Mouse (Mus musculus) left cerebral cortex, adult 11 months (tissue): ENCODE measurements around the gene Neu1.
"Not testable (repeated sequence)": the region's sequence is repeated elsewhere in the genome, so short reads cannot be mapped to it uniquely, and the experiment has no call there.

Experiments used
- DNase-seq: peaks from one replicate; pipeline ENCODE4 v3.0.0; 2022; ENCODE audit warnings: low spot score

Gene Neu1

GRCm38 (mm10) chr17:34931061-34931734 is at the start of gene Neu1:
Gene Neu1 (plus strand): TSS chr17:34931253.
- peak; percentile 97 for DNase-seq

GRCm38 (mm10) chr17:34881683-34882310 is 49.3 kb upstream of the Neu1 start, which contains the start of gene Gm20547:
Gene Gm20547 (minus strand): TSS chr17:34882042.
- no peak for DNase-seq

GRCm38 (mm10) chr17:34883332-34883731 is 47.7 kb upstream of the Neu1 start:
- no peak for DNase-seq

GRCm38 (mm10) chr17:34884704-34885103 is 46.3 kb upstream of the Neu1 start:
- DNase-seq: no peak

- no peak for DNase-seq
Measured at GRCm38 (mm10) chr17:34885615-34886014, 45.4 kb upstream of the Neu1 start.

- no peak for DNase-seq
Measured at GRCm38 (mm10) chr17:34887942-34888341, 43.1 kb upstream of the Neu1 start.

GRCm38 (mm10) chr17:34890074-34890743 is 40.8 kb upstream of the Neu1 start:
- DNase-seq: no peak

GRCm38 (mm10) chr17:34891377-34891776 is 39.7 kb upstream of the Neu1 start:
- DNase-seq: no peak

- no peak for DNase-seq
Measured at GRCm38 (mm10) chr17:34893072-34893824, 37.8 kb upstream of the Neu1 start.

GRCm38 (mm10) chr17:34894074-34894597 is 36.9 kb upstream of the Neu1 start:
- peak; percentile 90 for DNase-seq

GRCm38 (mm10) chr17:34894801-34895530 is 36.1 kb upstream of the Neu1 start:
- DNase-seq: peak; percentile 63

GRCm38 (mm10) chr17:34895724-34896123 is 35.3 kb upstream of the Neu1 start:
- no peak for DNase-seq

- no peak for DNase-seq
Measured at GRCm38 (mm10) chr17:34896366-34896765, 34.7 kb upstream of the Neu1 start.

- no peak for DNase-seq
Measured at GRCm38 (mm10) chr17:34897373-34898159, 33.5 kb upstream of the Neu1 start.

- peak; percentile 71 for DNase-seq
Measured at GRCm38 (mm10) chr17:34898160-34898586, 32.9 kb upstream of the Neu1 start, which contains the start of the genes C2 and Ehmt2. Gene C2 (minus strand): TSS chr17:34898265. Gene Ehmt2 (plus strand): TSS chr17:34898469.

GRCm38 (mm10) chr17:34898706-34899052 is 32.4 kb upstream of the Neu1 start:
- no peak for DNase-seq

- DNase-seq: no peak
Measured at GRCm38 (mm10) chr17:34899053-34899889, 31.8 kb upstream of the Neu1 start.

GRCm38 (mm10) chr17:34899890-34900243 is 31.2 kb upstream of the Neu1 start:
- DNase-seq: no peak

- DNase-seq: not testable (repeated sequence)
Measured at GRCm38 (mm10) chr17:34900826-34901225, 30.2 kb upstream of the Neu1 start.

- DNase-seq: not testable (repeated sequence)
Measured at GRCm38 (mm10) chr17:34901948-34902347, 29.1 kb upstream of the Neu1 start.
